Mouse (Mus musculus): ENCODE measurements around the gene Bod1. TPM values are rescaled to one million over a fixed set of nuclear protein-coding genes. Genes with fewer than 3 reads are reported as not detected.

Gene Bod1
- polyA plus RNA-seq (2014; fragmentation: Illumina TruSeq; extraction: RNeasy Lipid Tissue Mini Kit (QIAGEN cat#74804); ENCODE audit: low read depth, low replicate concordance), result 65.1 TPM

DNA sequence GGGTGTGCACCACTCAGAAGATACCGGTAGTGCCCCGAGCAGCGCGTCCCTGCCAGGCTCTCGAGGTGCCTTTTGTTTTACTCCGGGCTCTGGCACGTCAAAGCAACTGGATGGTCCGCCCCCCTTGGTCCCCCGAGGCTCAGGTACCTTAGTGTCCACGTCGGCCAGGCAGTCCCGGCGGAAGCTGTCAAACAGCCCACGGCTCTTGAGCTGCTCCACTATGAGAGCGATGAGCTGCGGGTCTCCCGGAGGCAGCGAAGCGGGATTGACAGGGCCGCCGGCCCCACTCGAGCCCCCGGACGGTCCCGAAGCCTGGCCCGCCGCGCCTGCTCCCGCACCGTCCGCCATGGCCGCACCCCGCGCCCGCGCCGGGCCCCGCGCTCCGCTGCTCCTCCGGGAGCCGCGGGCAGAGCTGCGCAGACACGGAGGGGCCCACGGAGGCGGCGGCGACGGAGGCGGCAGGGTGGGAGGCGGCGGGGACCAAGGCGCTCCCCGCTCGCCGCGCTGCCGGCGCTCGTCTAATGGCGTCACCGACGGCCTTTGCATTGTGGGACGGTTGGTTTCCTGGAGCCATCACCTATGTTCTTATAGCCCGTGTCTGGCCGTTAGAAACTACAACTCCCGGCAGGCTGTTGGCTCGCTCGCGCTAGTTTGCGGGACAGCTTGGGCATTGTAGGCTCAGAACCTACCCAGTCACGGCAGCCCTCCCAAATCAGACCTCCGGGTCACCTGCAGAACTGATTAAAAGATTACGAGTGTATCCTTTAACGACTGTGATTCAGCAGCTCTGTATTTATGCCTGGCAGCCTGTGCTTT lies at the start of gene Bod1:
Gene Bod1 (minus strand): TSS at position 532 of the 816 bp plus-strand sequence.

Other genes with a start within 250 kb of the Bod1 start
- gene Cpeb4, start 200.3 kb upstream of the Bod1 start, polyA plus RNA-seq (2014; fragmentation: Illumina TruSeq; extraction: RNeasy Lipid Tissue Mini Kit (QIAGEN cat#74804); ENCODE audit: low read depth, low replicate concordance), result 24.9 TPM

Data from adipose tissue, adult 10 weeks (tissue).